Mouse (Mus musculus): ENCODE results near the gene Thbs2. TPM values are rescaled to one million over a fixed set of nuclear protein-coding genes. Genes with fewer than 3 reads are reported as not detected.
"Not testable (repeated sequence)": the region's sequence is repeated elsewhere in the genome, so short reads cannot be mapped to it uniquely, and the experiment has no call there.

Gene Thbs2
- polyA plus RNA-seq, 1 experiment from 2014 or later = 3.1 TPM

- Histone ChIP-seq H3K27ac (ENCODE audit: low read depth, low read length) (no peak overlapping the region), H3K9me3 (ENCODE audit: control insufficient read depth, low read length) (no peaks in the 10 kb centered on the region), H3K4me2 (ENCODE audit: low read depth) (no peak overlapping the region), H3K4me1 (ENCODE audit: control insufficient read depth, insufficient read depth, low read length) (0 out of 2 replicates have a peak, but pooled peaks cover 2% of the 10 kb centered on the region), H3K4me3 (ENCODE audit: low read depth, low read length) (no peak overlapping the region), H3K9ac (ENCODE audit: low read length) (no peak overlapping the region), H3K27me3 (ENCODE audit: control insufficient read depth, insufficient read depth, low read length) (no peaks in the 10 kb centered on the region), H3K36me3 (ENCODE audit: control insufficient read depth, insufficient read depth, low read length) (no peaks in the 10 kb centered on the region)
- ATAC-seq (ENCODE audit: insufficient read depth, low FRiP score, low TSS enrichment) (no peak), DNase-seq (ENCODE audit: low spot score) (no peak)
- WGBS = 75% methylated on average over 3 of the region's 3 CpGs
Measured at GRCm38 (mm10) chr17:14643996-14644395, 50.0 kb downstream of the Thbs2 start.

- H3K27me3 ChIP-seq (ENCODE audit: control insufficient read depth, insufficient read depth, low read length) = no peaks in the 10 kb centered on the region
- WGBS = 87% methylated on average over 15 of the region's 15 CpGs
- no peaks in the 10 kb centered on the region for H3K4me1 ChIP-seq (ENCODE audit: control insufficient read depth, insufficient read depth, low read length)
- H3K9me3 ChIP-seq (ENCODE audit: control insufficient read depth, low read length) = no peaks in the 10 kb centered on the region
- H3K27ac ChIP-seq (ENCODE audit: low read depth, low read length) = no peak overlapping the region
- H3K36me3 ChIP-seq (ENCODE audit: control insufficient read depth, insufficient read depth, low read length) = no peaks in the 10 kb centered on the region
- H3K4me3 ChIP-seq (ENCODE audit: low read depth, low read length) = no peak overlapping the region
- no peak for ATAC-seq (ENCODE audit: insufficient read depth, low FRiP score, low TSS enrichment)
- H3K9ac ChIP-seq (ENCODE audit: low read length) = no peak overlapping the region
- DNase-seq (ENCODE audit: low spot score) = no peak
- no peak overlapping the region for H3K4me2 ChIP-seq (ENCODE audit: low read depth)
Measured at GRCm38 (mm10) chr17:14640351-14641115, 53.5 kb downstream of the Thbs2 start.

GRCm38 (mm10) chr17:14635546-14636323 lies 58.3 kb downstream of the Thbs2 start:
- 76% methylated on average over 8 of the region's 8 CpGs for WGBS
- Histone ChIP-seq H3K27ac (ENCODE audit: low read depth, low read length) (no peak overlapping the region), H3K4me1 (ENCODE audit: control insufficient read depth, insufficient read depth, low read length) (no peaks in the 10 kb centered on the region), H3K36me3 (ENCODE audit: control insufficient read depth, insufficient read depth, low read length) (no peaks in the 10 kb centered on the region), H3K27me3 (ENCODE audit: control insufficient read depth, insufficient read depth, low read length) (no peaks in the 10 kb centered on the region), H3K4me3 (ENCODE audit: low read depth, low read length) (no peak overlapping the region), H3K9me3 (ENCODE audit: control insufficient read depth, low read length) (no peaks in the 10 kb centered on the region), H3K4me2 (ENCODE audit: low read depth) (no peak overlapping the region), H3K9ac (ENCODE audit: low read length) (no peak overlapping the region)
- no peak for ATAC-seq (ENCODE audit: insufficient read depth, low FRiP score, low TSS enrichment)
- DNase-seq (ENCODE audit: low spot score) = no peak

GRCm38 (mm10) chr17:14628901-14629300 lies 65.1 kb downstream of the Thbs2 start:
- H3K9ac ChIP-seq (ENCODE audit: low read length) = no peak overlapping the region
- no peaks in the 10 kb centered on the region for H3K4me1 ChIP-seq (ENCODE audit: control insufficient read depth, insufficient read depth, low read length)
- no peaks in the 10 kb centered on the region for H3K9me3 ChIP-seq (ENCODE audit: control insufficient read depth, low read length)
- no peaks in the 10 kb centered on the region for H3K36me3 ChIP-seq (ENCODE audit: control insufficient read depth, insufficient read depth, low read length)
- H3K4me2 ChIP-seq (ENCODE audit: low read depth) = no peak overlapping the region
- H3K27me3 ChIP-seq (ENCODE audit: control insufficient read depth, insufficient read depth, low read length) = no peaks in the 10 kb centered on the region
- H3K4me3 ChIP-seq (ENCODE audit: low read depth, low read length) = no peak overlapping the region
- H3K27ac ChIP-seq (ENCODE audit: low read depth, low read length) = no peak overlapping the region
- ATAC-seq (ENCODE audit: insufficient read depth, low FRiP score, low TSS enrichment) (no peak), DNase-seq (ENCODE audit: low spot score) (no peak)
- 68% methylated on average over 4 of the region's 4 CpGs for WGBS

- ATAC-seq (ENCODE audit: insufficient read depth, low FRiP score, low TSS enrichment) (no peak), DNase-seq (ENCODE audit: low spot score) (no peak)
- Histone ChIP-seq H3K4me2 (ENCODE audit: low read depth) (no peak overlapping the region), H3K36me3 (ENCODE audit: control insufficient read depth, insufficient read depth, low read length) (no peaks in the 10 kb centered on the region), H3K4me1 (ENCODE audit: control insufficient read depth, insufficient read depth, low read length) (no peaks in the 10 kb centered on the region), H3K27me3 (ENCODE audit: control insufficient read depth, insufficient read depth, low read length) (no peaks in the 10 kb centered on the region), H3K9ac (ENCODE audit: low read length) (no peak overlapping the region), H3K4me3 (ENCODE audit: low read depth, low read length) (no peak overlapping the region), H3K9me3 (ENCODE audit: control insufficient read depth, low read length) (no peaks in the 10 kb centered on the region), H3K27ac (ENCODE audit: low read depth, low read length) (no peak overlapping the region)
- 89% methylated on average over 12 of the region's 12 CpGs for WGBS
Measured at GRCm38 (mm10) chr17:14627828-14628338, 66.2 kb downstream of the Thbs2 start.

- Histone ChIP-seq H3K27me3 (ENCODE audit: control insufficient read depth, insufficient read depth, low read length) (no peaks in the 10 kb centered on the region), H3K27ac (ENCODE audit: low read depth, low read length) (no peak overlapping the region), H3K9ac (ENCODE audit: low read length) (no peak overlapping the region), H3K4me1 (ENCODE audit: control insufficient read depth, insufficient read depth, low read length) (no peaks in the 10 kb centered on the region), H3K36me3 (ENCODE audit: control insufficient read depth, insufficient read depth, low read length) (no peaks in the 10 kb centered on the region), H3K9me3 (ENCODE audit: control insufficient read depth, low read length) (no peaks in the 10 kb centered on the region), H3K4me3 (ENCODE audit: low read depth, low read length) (no peak overlapping the region), H3K4me2 (ENCODE audit: low read depth) (no peak overlapping the region)
- WGBS = 61% methylated on average over 8 of the region's 8 CpGs
- DNase-seq (ENCODE audit: low spot score) = no peak
- no peak for ATAC-seq (ENCODE audit: insufficient read depth, low FRiP score, low TSS enrichment)
Measured at GRCm38 (mm10) chr17:14624433-14624832, 69.6 kb downstream of the Thbs2 start.

- DNase-seq (ENCODE audit: low spot score); H3K36me3 ChIP-seq (ENCODE audit: control insufficient read depth, insufficient read depth, low read length); H3K9me3 ChIP-seq (ENCODE audit: control insufficient read depth, low read length); H3K27me3 ChIP-seq (ENCODE audit: control insufficient read depth, insufficient read depth, low read length); H3K4me2 ChIP-seq (ENCODE audit: low read depth); H3K27ac ChIP-seq (ENCODE audit: low read depth, low read length); H3K9ac ChIP-seq (ENCODE audit: low read length); H3K4me1 ChIP-seq (ENCODE audit: control insufficient read depth, insufficient read depth, low read length); H3K4me3 ChIP-seq (ENCODE audit: low read depth, low read length); ATAC-seq (ENCODE audit: insufficient read depth, low FRiP score, low TSS enrichment): not testable (repeated sequence)
Measured at GRCm38 (mm10) chr17:14621006-14621405, 73.0 kb downstream of the Thbs2 start.

- H3K9ac ChIP-seq (ENCODE audit: low read length) = no peak overlapping the region
- H3K36me3 ChIP-seq (ENCODE audit: control insufficient read depth, insufficient read depth, low read length) = no peaks in the 10 kb centered on the region
- no peaks in the 10 kb centered on the region for H3K27me3 ChIP-seq (ENCODE audit: control insufficient read depth, insufficient read depth, low read length)
- H3K9me3 ChIP-seq (ENCODE audit: control insufficient read depth, low read length) = no peaks in the 10 kb centered on the region
- no peak for DNase-seq (ENCODE audit: low spot score)
- no peak for ATAC-seq (ENCODE audit: insufficient read depth, low FRiP score, low TSS enrichment)
- no peaks in the 10 kb centered on the region for H3K4me1 ChIP-seq (ENCODE audit: control insufficient read depth, insufficient read depth, low read length)
- 89% methylated on average over 3 of the region's 3 CpGs for WGBS
- H3K27ac ChIP-seq (ENCODE audit: low read depth, low read length) = no peak overlapping the region
- no peak overlapping the region for H3K4me3 ChIP-seq (ENCODE audit: low read depth, low read length)
- H3K4me2 ChIP-seq (ENCODE audit: low read depth) = no peak overlapping the region
Measured at GRCm38 (mm10) chr17:14620037-14620436, 74.0 kb downstream of the Thbs2 start.

Measured in neural tube, embryonic 11.5 days (tissue).